Mouse (Mus musculus) c-Kit-positive CD71-negative TER-119-negative erythroid progenitor cells, embryonic 14.5 days (primary cell): ENCODE results near the gene Midn.
"Not testable (repeated sequence)": the region's sequence is repeated elsewhere in the genome, so short reads cannot be mapped to it uniquely, and the experiment has no call there.

Source experiments
- DNase-seq: peaks from one replicate; pipeline ENCODE4 v3.0.0-alpha.2; 2013; ENCODE audit warnings: low read depth

Midn gene

GRCm38 (mm10) chr10:80158307-80158986, 10.4 kb downstream of the Midn start:
- no peak for DNase-seq

- no peak for DNase-seq
These were observed 11.0 kb downstream of the Midn start for GRCm38 (mm10) chr10:80159021-80159560.

- DNase-seq: peak; percentile 98
These were observed 11.7 kb downstream of the Midn start for GRCm38 (mm10) chr10:80159561-80160454.

GRCm38 (mm10) chr10:80160455-80161371, 12.6 kb downstream of the Midn start:
- DNase-seq: no peak

GRCm38 (mm10) chr10:80161522-80162242, 13.6 kb downstream of the Midn start:
- DNase-seq: no peak

- no peak for DNase-seq
These were observed 14.2 kb downstream of the Midn start for GRCm38 (mm10) chr10:80162243-80162608.

GRCm38 (mm10) chr10:80162716-80163299, 14.7 kb downstream of the Midn start:
- no peak for DNase-seq

- no peak for DNase-seq
These were observed 15.6 kb downstream of the Midn start for GRCm38 (mm10) chr10:80163721-80164120.

GRCm38 (mm10) chr10:80164161-80164997, 16.3 kb downstream of the Midn start:
- DNase-seq: no peak

GRCm38 (mm10) chr10:80164998-80165344, 16.9 kb downstream of the Midn start:
- DNase-seq: peak; percentile 98

- no peak for DNase-seq
These were observed 17.5 kb downstream of the Midn start, which contains the start of gene Cirbp for GRCm38 (mm10) chr10:80165392-80166128. Cirbp (plus strand) TSS chr10:80165985.

- not testable (repeated sequence) for DNase-seq
These were observed 18.1 kb downstream of the Midn start for GRCm38 (mm10) chr10:80166136-80166535.

- peak; percentile 98 for DNase-seq
These were observed 19.5 kb downstream of the Midn start for GRCm38 (mm10) chr10:80167460-80168037.

GRCm38 (mm10) chr10:80168038-80168661, 20.1 kb downstream of the Midn start:
- DNase-seq: peak; percentile 87

- no peak for DNase-seq
These were observed 21.0 kb downstream of the Midn start for GRCm38 (mm10) chr10:80169070-80169469.

GRCm38 (mm10) chr10:80169651-80170050, 21.6 kb downstream of the Midn start:
- no peak for DNase-seq

GRCm38 (mm10) chr10:80170052-80170451, 22.0 kb downstream of the Midn start:
- DNase-seq: no peak

- DNase-seq: no peak
These were observed 22.5 kb downstream of the Midn start for GRCm38 (mm10) chr10:80170601-80171021.
